Mouse (Mus musculus): ENCODE data around the gene Gm29776. TPM values are rescaled to one million over a fixed set of nuclear protein-coding genes. Genes with fewer than 3 reads are reported as not detected.

Gene Gm29776
- total RNA-seq (2021) = not detected
- 0.04 and 0.09 TPM in 2 replicates for polyA plus RNA-seq (2012; rRNA removed)
- long read RNA-seq = 0 reads

GRCm38 (mm10) chr14:54698733-54699132, at the start of gene Gm29776:
Gene Gm29776, minus strand, starts transcription at chr14:54698833.
- no peak within 1 kb of the TSS for H3K9ac ChIP-seq (ENCODE audit: low read depth, low read length)
- no peaks in the 10 kb centered on the region for H3K79me2 ChIP-seq (replicated peaks; ENCODE audit: control insufficient read depth, insufficient read depth, low read length)
- TF ChIP-seq EP300 (IDR thresholded peaks at IDR 0.05; ENCODE audit: insufficient read depth, low read depth, low read length) (no peak), CTCF (IDR thresholded peaks at IDR 0.05) (no peak), POLR2A (IDR thresholded peaks at IDR 0.05; ENCODE audit: insufficient read depth, low read depth, low read length) (no peak)
- WGBS = 70% methylated on average over 4 of the region's 4 CpGs
- intact Hi-C loops (cut with DNase I) = no loop called here
- peaks cover 1% of the 10 kb centered on the region; the same call in 1 of the 2 replicates for H3K4me1 ChIP-seq (ENCODE audit: control insufficient read depth, insufficient read depth, low read length)
- no peaks in the 10 kb centered on the region for H3K27me3 ChIP-seq (ENCODE audit: control insufficient read depth, insufficient read depth, low read length)
- H3K27ac ChIP-seq = no peak within 1 kb of the TSS
- DNase-seq = no peak
- no peaks in the 10 kb centered on the region for H3K36me3 ChIP-seq (ENCODE audit: control insufficient read depth, insufficient read depth, low read length)
- H3K4me3 ChIP-seq = no peak within 1 kb of the TSS

GRCm38 (mm10) chr14:54746038-54746437, 47.4 kb upstream of the Gm29776 start:
- H3K36me3 ChIP-seq (ENCODE audit: control insufficient read depth, insufficient read depth, low read length) = no peaks in the 10 kb centered on the region
- intact Hi-C loops (cut with DNase I) = no loop called here
- H3K79me2 ChIP-seq (replicated peaks; ENCODE audit: control insufficient read depth, insufficient read depth, low read length) = no peaks in the 10 kb centered on the region
- no peaks in the 10 kb centered on the region for H3K27me3 ChIP-seq (ENCODE audit: control insufficient read depth, insufficient read depth, low read length)
- no peak overlapping the region for H3K4me3 ChIP-seq
- no peak for TF ChIP-seq CTCF (IDR thresholded peaks at IDR 0.05)
- no peak for TF ChIP-seq EP300 (IDR thresholded peaks at IDR 0.05; ENCODE audit: insufficient read depth, low read depth, low read length)
- TF ChIP-seq POLR2A (IDR thresholded peaks at IDR 0.05; ENCODE audit: insufficient read depth, low read depth, low read length) = no peak
- 66% methylated on average over 9 of the region's 9 CpGs for WGBS
- H3K4me1 ChIP-seq (ENCODE audit: control insufficient read depth, insufficient read depth, low read length) = no peaks in the 10 kb centered on the region
- no peak overlapping the region for H3K9ac ChIP-seq (ENCODE audit: low read depth, low read length)
- no peak overlapping the region for H3K27ac ChIP-seq
- DNase-seq = no peak

GRCm38 (mm10) chr14:54744473-54744872, 45.8 kb upstream of the Gm29776 start:
- Histone ChIP-seq H3K4me3 (no peak overlapping the region), H3K27me3 (ENCODE audit: control insufficient read depth, insufficient read depth, low read length) (no peaks in the 10 kb centered on the region), H3K79me2 (replicated peaks; ENCODE audit: control insufficient read depth, insufficient read depth, low read length) (no peaks in the 10 kb centered on the region), H3K36me3 (ENCODE audit: control insufficient read depth, insufficient read depth, low read length) (no peaks in the 10 kb centered on the region), H3K4me1 (ENCODE audit: control insufficient read depth, insufficient read depth, low read length) (no peaks in the 10 kb centered on the region), H3K9ac (ENCODE audit: low read depth, low read length) (no peak overlapping the region), H3K27ac (no peak overlapping the region)
- DNase-seq = no peak
- intact Hi-C loops (cut with DNase I) = no loop called here
- WGBS = 54% methylated on average over 8 of the region's 8 CpGs
- TF ChIP-seq POLR2A (IDR thresholded peaks at IDR 0.05; ENCODE audit: insufficient read depth, low read depth, low read length) (no peak), CTCF (IDR thresholded peaks at IDR 0.05) (no peak), EP300 (IDR thresholded peaks at IDR 0.05; ENCODE audit: insufficient read depth, low read depth, low read length) (no peak)

GRCm38 (mm10) chr14:54742375-54742774, 43.7 kb upstream of the Gm29776 start:
- Histone ChIP-seq H3K4me3 (no peak overlapping the region), H3K27me3 (ENCODE audit: control insufficient read depth, insufficient read depth, low read length) (no peaks in the 10 kb centered on the region), H3K79me2 (replicated peaks; ENCODE audit: control insufficient read depth, insufficient read depth, low read length) (no peaks in the 10 kb centered on the region), H3K36me3 (ENCODE audit: control insufficient read depth, insufficient read depth, low read length) (no peaks in the 10 kb centered on the region), H3K9ac (ENCODE audit: low read depth, low read length) (no peak overlapping the region), H3K4me1 (ENCODE audit: control insufficient read depth, insufficient read depth, low read length) (no peaks in the 10 kb centered on the region), H3K27ac (no peak overlapping the region)
- TF ChIP-seq POLR2A (IDR thresholded peaks at IDR 0.05; ENCODE audit: insufficient read depth, low read depth, low read length) (no peak), CTCF (IDR thresholded peaks at IDR 0.05) (no peak)
- intact Hi-C loops (cut with DNase I) = no loop called here
- 72% methylated on average over 2 of the region's 2 CpGs for WGBS
- no peak for DNase-seq

GRCm38 (mm10) chr14:54741721-54742120, 43.1 kb upstream of the Gm29776 start:
- 79% methylated on average over 6 of the region's 6 CpGs for WGBS
- intact Hi-C loops (cut with DNase I) = no loop called here
- DNase-seq = no peak
- no peaks in the 10 kb centered on the region for H3K4me1 ChIP-seq (ENCODE audit: control insufficient read depth, insufficient read depth, low read length)
- no peak overlapping the region for H3K4me3 ChIP-seq
- H3K27me3 ChIP-seq (ENCODE audit: control insufficient read depth, insufficient read depth, low read length) = no peaks in the 10 kb centered on the region
- no peaks in the 10 kb centered on the region for H3K79me2 ChIP-seq (replicated peaks; ENCODE audit: control insufficient read depth, insufficient read depth, low read length)
- TF ChIP-seq EP300 (IDR thresholded peaks at IDR 0.05; ENCODE audit: insufficient read depth, low read depth, low read length) = no peak
- TF ChIP-seq CTCF (IDR thresholded peaks at IDR 0.05) = no peak
- TF ChIP-seq POLR2A (IDR thresholded peaks at IDR 0.05; ENCODE audit: insufficient read depth, low read depth, low read length) = no peak
- H3K36me3 ChIP-seq (ENCODE audit: control insufficient read depth, insufficient read depth, low read length) = no peaks in the 10 kb centered on the region
- no peak overlapping the region for H3K9ac ChIP-seq (ENCODE audit: low read depth, low read length)
- no peak overlapping the region for H3K27ac ChIP-seq

- intact Hi-C loops (cut with DNase I) = no loop called here
- no peaks in the 10 kb centered on the region for H3K79me2 ChIP-seq (replicated peaks; ENCODE audit: control insufficient read depth, insufficient read depth, low read length)
- no peak overlapping the region for H3K4me3 ChIP-seq
- TF ChIP-seq CTCF (IDR thresholded peaks at IDR 0.05) = no peak
- no peak for TF ChIP-seq POLR2A (IDR thresholded peaks at IDR 0.05; ENCODE audit: insufficient read depth, low read depth, low read length)
- TF ChIP-seq EP300 (IDR thresholded peaks at IDR 0.05; ENCODE audit: insufficient read depth, low read depth, low read length) = no peak
- 88% methylated on average over 10 of the region's 10 CpGs for WGBS
- no peak overlapping the region for H3K27ac ChIP-seq
- no peak for DNase-seq
- no peaks in the 10 kb centered on the region for H3K27me3 ChIP-seq (ENCODE audit: control insufficient read depth, insufficient read depth, low read length)
- H3K9ac ChIP-seq (ENCODE audit: low read depth, low read length) = no peak overlapping the region
- H3K36me3 ChIP-seq (ENCODE audit: control insufficient read depth, insufficient read depth, low read length) = no peaks in the 10 kb centered on the region
- no peaks in the 10 kb centered on the region for H3K4me1 ChIP-seq (ENCODE audit: control insufficient read depth, insufficient read depth, low read length)
Measured at GRCm38 (mm10) chr14:54737634-54738033, 39.0 kb upstream of the Gm29776 start.
